Mouse (Mus musculus) heart, postnatal 0 days (tissue): ENCODE data around the gene Cdh12. TPM values are rescaled to one million over a fixed set of nuclear protein-coding genes. Genes with fewer than 3 reads are reported as not detected.
"Not testable (repeated sequence)": the region's sequence is repeated elsewhere in the genome, so short reads cannot be mapped to it uniquely, and the experiment has no call there.

Experiments used
- ATAC-seq: fragments of 200-750 bp; cut with Nextera tagmentation; 2 replicates; pipeline ENCODE4 v1.8.0; 2017; ENCODE audit warnings: low read depth, moderate number of reproducible peaks, moderate library complexity; ENCODE audit not compliant: insufficient read depth
- DNase-seq: peaks from one replicate; pipeline ENCODE4 v3.0.0-alpha.2; 2016; ENCODE audit warnings: low spot score
- H3K27ac ChIP-seq: fragments of 300-500 bp; sonication (generic); 2 replicates; pipeline ENCODE4 v1.5.1; 2014; ENCODE audit warnings: low read depth, mild to moderate bottlenecking
- H3K27me3 ChIP-seq: fragments of 300-500 bp; sonication (generic); 2 replicates; pipeline ENCODE4 v1.6.1; 2014; ENCODE audit warnings: low read length, mixed read lengths; ENCODE audit not compliant: control insufficient read depth, insufficient read depth
- H3K36me3 ChIP-seq: fragments of 300-500 bp; sonication (generic); replicated peaks from 2 replicates; pipeline ENCODE4 v1.6.1; 2014; ENCODE audit warnings: low read length, mixed read lengths; ENCODE audit not compliant: control insufficient read depth, insufficient read depth
- H3K4me1 ChIP-seq: fragments of 300-500 bp; sonication (generic); 2 replicates; pipeline ENCODE4 v1.6.1; 2014; ENCODE audit warnings: antibody characterized with exemption; ENCODE audit not compliant: control insufficient read depth, insufficient read depth
- H3K4me2 ChIP-seq: fragments of 300-500 bp; sonication (generic); 2 replicates; pipeline ENCODE4 v1.6.1; 2014; ENCODE audit warnings: low read depth, mild to moderate bottlenecking, low read length, moderate library complexity
- H3K4me3 ChIP-seq: fragments of 300-500 bp; sonication (generic); 2 replicates; pipeline ENCODE4 v1.5.1; 2014; ENCODE audit warnings: low read depth, low read length
- H3K9ac ChIP-seq: fragments of 300-500 bp; sonication (generic); replicated peaks from 2 replicates; pipeline ENCODE4 v1.6.1; 2014; ENCODE audit warnings: low read depth, low read length, mixed read lengths
- H3K9me3 ChIP-seq: fragments of 300-500 bp; sonication (generic); replicated peaks from 2 replicates; pipeline ENCODE4 v1.6.1; 2016; ENCODE audit warnings: low read length; ENCODE audit not compliant: control insufficient read depth
- CTCF ChIP-seq: IDR thresholded peaks from 2 replicates; pipeline ENCODE4 v1.5.1; 2016; ENCODE audit warnings: antibody characterized with exemption, control low read depth, low read depth
- EP300 ChIP-seq: IDR thresholded peaks from 2 replicates; pipeline ENCODE4 v1.6.1; 2016; ENCODE audit warnings: antibody characterized with exemption, low read depth
- WGBS: fragments of 180-500 bp; shearing (Covaris S2); extraction: QIAGEN DNeasy Blood & Tissue Kit; methylation state at CpG from one replicate; pipeline ENCODE4 v1.1.7; 2014; 5-methylcytosine and 5-hydroxymethylcytosine counted together
- polyA plus RNA-seq: library from polyadenylated mRNA; unstranded; fragments of >200 nt; fragmentation: Nextera tagmentation; extraction: Ambion mirVana; gene quantifications from 2 replicates; pipeline ENCODE4 v1.2.1, GENCODE M21; 2015
- total RNA-seq: library from RNA; depleted of rRNA; stranded (reverse); fragments of >200 nt; gene quantifications from 2 replicates; pipeline ENCODE4 v1.2.3, GENCODE M21; 2014; ENCODE audit warnings: low replicate concordance

The Cdh12 gene
- total and polyA plus RNA-seq, 2 experiments from 2014 or later: 0.03 TPM; not detected in 1

DNA sequence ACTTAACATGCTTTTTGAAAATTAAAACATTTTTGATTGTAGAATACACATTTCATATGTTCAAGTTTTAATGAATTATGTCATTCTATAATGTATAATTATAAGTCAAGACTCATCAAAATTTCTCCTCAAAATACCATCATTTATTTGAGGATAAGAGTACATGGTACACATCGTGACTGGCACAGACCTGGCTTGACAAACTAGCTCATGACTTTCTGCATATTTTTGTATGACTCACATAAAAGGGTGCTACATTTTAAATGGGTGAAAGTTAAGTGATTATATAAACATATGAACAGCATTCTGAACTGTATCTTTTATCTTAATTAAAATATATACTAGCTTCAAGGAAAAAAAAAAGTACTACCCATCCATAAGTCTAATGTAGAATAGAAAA is 643.8 kb downstream of the Cdh12 start:
- H3K36me3 ChIP-seq: no peaks in the 10 kb centered on the region
- H3K9ac ChIP-seq: no peak overlapping the region
- TF ChIP-seq EP300 (no peak), CTCF (no peak)
- no peak overlapping the region for H3K27ac ChIP-seq
- ATAC-seq (no peak), DNase-seq (no peak)
- H3K4me2 ChIP-seq: no peak overlapping the region
- no peak overlapping the region for H3K4me3 ChIP-seq
- H3K9me3 ChIP-seq: no peaks in the 10 kb centered on the region
- 84% methylated on average over 1 of the region's 1 CpGs for WGBS
- no peaks in the 10 kb centered on the region for H3K4me1 ChIP-seq
- H3K27me3 ChIP-seq: no peaks in the 10 kb centered on the region

DNA sequence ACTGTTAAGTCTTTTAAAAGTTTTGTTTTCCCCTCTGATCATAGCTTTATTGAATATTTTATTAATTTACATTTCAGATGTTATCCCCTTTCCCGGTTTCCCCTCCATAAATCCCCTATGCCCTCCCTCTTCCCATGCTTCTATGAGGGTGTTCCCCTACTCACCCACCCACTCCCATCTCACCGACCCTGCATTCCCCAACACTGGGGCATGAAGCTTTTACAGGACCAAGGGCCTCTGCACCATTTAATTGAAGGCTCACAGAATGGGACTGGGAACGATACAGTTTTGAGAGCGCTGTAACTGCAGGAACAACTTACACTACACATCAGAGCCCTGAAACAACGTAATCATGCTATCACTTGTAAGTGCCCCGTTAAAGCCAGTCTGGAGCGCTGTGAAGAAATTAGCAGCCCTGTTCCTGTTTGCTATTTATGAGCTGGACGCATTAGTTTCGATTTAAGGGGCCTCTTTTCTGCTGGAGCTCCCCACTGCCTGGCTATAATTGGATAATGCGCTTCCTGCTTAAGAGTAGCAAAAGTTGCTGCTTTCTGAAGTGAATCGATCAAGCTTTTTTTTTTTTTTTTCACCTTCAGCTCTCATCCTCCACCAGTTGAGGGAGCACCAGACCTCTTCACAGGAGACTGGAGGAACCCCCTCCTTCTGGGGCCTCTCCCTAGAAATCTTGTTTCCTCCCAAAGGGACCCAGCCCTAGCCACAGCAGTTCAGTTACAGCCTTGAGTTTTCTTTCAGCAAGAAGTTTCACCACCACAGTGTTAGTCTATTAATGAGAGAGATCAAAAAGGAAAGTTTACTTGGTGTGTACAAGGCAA is 660.2 kb downstream of the Cdh12 start:
- peak overlapping the region; percentile 46 for H3K9ac ChIP-seq
- 12% methylated on average over 11 of the region's 11 CpGs for WGBS

DNA sequence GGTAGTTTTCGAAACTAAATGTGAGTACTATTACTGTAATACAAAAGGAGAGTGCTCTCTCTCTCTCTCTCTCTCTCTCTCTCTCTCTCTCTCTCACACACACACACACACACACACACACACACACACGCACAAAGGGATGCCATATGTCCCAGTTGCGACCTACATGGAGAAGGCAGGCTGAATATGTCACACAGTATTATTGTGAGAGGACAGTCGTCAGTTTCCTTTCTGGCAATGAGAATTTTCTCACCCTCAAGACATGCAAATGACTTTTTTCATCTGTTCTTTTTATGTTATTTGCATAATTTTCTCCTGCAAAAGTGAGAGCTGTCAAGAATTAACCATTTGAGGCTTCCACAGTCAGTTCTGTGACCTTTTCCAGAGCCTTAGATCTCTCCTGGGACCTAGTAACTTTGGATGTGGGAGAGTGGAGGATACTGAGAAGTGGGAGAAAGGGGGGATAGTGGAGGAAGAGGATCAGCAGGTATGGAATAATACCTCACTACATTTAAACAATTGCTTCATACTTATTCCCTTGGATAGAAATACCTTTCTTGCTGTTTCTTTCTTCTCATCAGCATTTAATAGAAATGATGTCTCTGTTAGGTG is 660.9 kb downstream of the Cdh12 start:
- WGBS: 79% methylated on average over 4 of the region's 4 CpGs
- H3K4me2 ChIP-seq: no peak overlapping the region
- no peak overlapping the region; the same call in 1 of the 2 replicates for H3K4me3 ChIP-seq

More for the DNA sequence above, 660.2 kb downstream of the Cdh12 start:
- H3K27ac ChIP-seq: no peak overlapping the region
- peak overlapping the region; percentile 50 for H3K4me3 ChIP-seq
- 0 out of 2 replicates have a peak, but pooled peaks cover 3% of the 10 kb centered on the region for H3K4me1 ChIP-seq
- ATAC-seq (no peak), DNase-seq (peak; percentile 7)
- peak overlapping the region; percentile 66 for H3K4me2 ChIP-seq
- H3K36me3 ChIP-seq: no peaks in the 10 kb centered on the region
- no peaks in the 10 kb centered on the region for H3K9me3 ChIP-seq
- TF ChIP-seq EP300: no peak
- peak; percentile 28; the same call in 1 of the 2 replicates for TF ChIP-seq CTCF
- H3K27me3 ChIP-seq: no peaks in the 10 kb centered on the region

GRCm38 (mm10) chr15:21110874-21111603 is 662.0 kb downstream of the Cdh12 start:
- H3K4me1 ChIP-seq: 0 out of 2 replicates have a peak, but pooled peaks cover 3% of the 10 kb centered on the region
- H3K9me3 ChIP-seq: no peaks in the 10 kb centered on the region
- ATAC-seq (no peak), DNase-seq (no peak)
- H3K9ac ChIP-seq: peak overlapping the region; percentile 33; the same call in 1 of the 2 replicates
- TF ChIP-seq EP300 (no peak), CTCF (no peak)
- peak overlapping the region; percentile 41 for H3K4me3 ChIP-seq
- peak overlapping the region; percentile 69 for H3K4me2 ChIP-seq
- no peaks in the 10 kb centered on the region for H3K36me3 ChIP-seq
- no peak overlapping the region for H3K27ac ChIP-seq
- 18% methylated on average over 23 of the region's 23 CpGs for WGBS
- no peaks in the 10 kb centered on the region for H3K27me3 ChIP-seq

More for the DNA sequence above, 660.9 kb downstream of the Cdh12 start:
- DNase-seq (no peak), ATAC-seq (no peak)
- H3K27ac ChIP-seq: no peak overlapping the region
- H3K4me1 ChIP-seq: 0 out of 2 replicates have a peak, but pooled peaks cover 3% of the 10 kb centered on the region
- no peak for TF ChIP-seq CTCF
- TF ChIP-seq EP300: no peak
- H3K36me3 ChIP-seq: no peaks in the 10 kb centered on the region
- no peaks in the 10 kb centered on the region for H3K27me3 ChIP-seq
- H3K9ac ChIP-seq: no peak overlapping the region
- H3K9me3 ChIP-seq: no peaks in the 10 kb centered on the region

GRCm38 (mm10) chr15:21114775-21115174 is 665.7 kb downstream of the Cdh12 start:
- WGBS: no CpG with 5 or more reads among the region's 2 CpGs

More at GRCm38 (mm10) chr15:21114775-21115174, 665.7 kb downstream of the Cdh12 start:
- H3K4me3 ChIP-seq, H3K27me3 ChIP-seq, H3K4me1 ChIP-seq, ATAC-seq, H3K9me3 ChIP-seq, H3K27ac ChIP-seq, H3K9ac ChIP-seq, H3K4me2 ChIP-seq, DNase-seq, H3K36me3 ChIP-seq: not testable (repeated sequence)
